10 mouse cellular contexts compared by ENCODE assay signal in genomic region chr12:85754611-85755265, GRCm38 (mm10).
"Had no signal": no experiment of that assay in that cellular context is flagged by ENCODE, and none has a peak within 500 bp of the region (broad histone marks: within the 10 kb centered on the region; RNA-seq: fewer than 3 reads in every experiment).

No protein-coding gene starts in this region.

- H3K9ac ChIP-seq: kidney, embryonic 15.5 days; limb, embryonic 15.5 days; liver, embryonic 14.5 days; midbrain, embryonic 13.5 days had no signal

- DNase-seq: kidney, adult 18-20 months; kidney, postnatal 14 days; right cerebral cortex, postnatal 25 days; thymus, adult 18-20 months; thymus, postnatal 14 days had no signal

- H3K4me3 ChIP-seq: kidney, embryonic 15.5 days; left cerebral cortex, adult 2 months; limb, embryonic 15.5 days; midbrain, embryonic 13.5 days had no signal

- H3K36me3 ChIP-seq: kidney, embryonic 15.5 days; limb, embryonic 15.5 days; midbrain, embryonic 13.5 days had no signal

- H3K27me3 ChIP-seq: kidney, embryonic 15.5 days; limb, embryonic 15.5 days; midbrain, embryonic 13.5 days had no signal

- H3K4me1 ChIP-seq: limb, embryonic 15.5 days; midbrain, embryonic 13.5 days had no signal

- ATAC-seq: midbrain, embryonic 13.5 days had no signal

- H3K4me2 ChIP-seq: kidney, embryonic 15.5 days; limb, embryonic 15.5 days; midbrain, embryonic 13.5 days had no signal

- H3K27ac ChIP-seq: kidney, embryonic 15.5 days; left cerebral cortex, adult 2 months; limb, embryonic 15.5 days; liver, embryonic 14.5 days; midbrain, embryonic 13.5 days had no signal

- H3K9me3 ChIP-seq: kidney, embryonic 15.5 days; limb, embryonic 15.5 days; midbrain, embryonic 13.5 days had no signal
